Mouse (Mus musculus) naive thymus-derived CD4-positive, alpha-beta T cell, adult 2 months (primary cell): ENCODE results near the gene Pde1a.

Source experiments
- DNase-seq: peaks from one replicate; pipeline ENCODE4 v3.0.0-alpha.2; 2011; ENCODE audit warnings: low read depth

Gene Pde1a

GRCm38 (mm10) chr2:79819543-79819942 is 309.7 kb downstream of the Pde1a start:
- no peak for DNase-seq

GRCm38 (mm10) chr2:79815708-79816484 is 313.4 kb downstream of the Pde1a start:
- no peak for DNase-seq

GRCm38 (mm10) chr2:79798627-79799026 is 330.6 kb downstream of the Pde1a start:
- DNase-seq = no peak

GRCm38 (mm10) chr2:79797444-79797843 is 331.8 kb downstream of the Pde1a start:
- no peak for DNase-seq

- DNase-seq = no peak
Observed at GRCm38 (mm10) chr2:79793186-79793585, 336.1 kb downstream of the Pde1a start.

- no peak for DNase-seq
Observed at GRCm38 (mm10) chr2:79786467-79786866, 342.8 kb downstream of the Pde1a start.

GRCm38 (mm10) chr2:79785541-79786134 is 343.6 kb downstream of the Pde1a start:
- DNase-seq = no peak
